Mouse (Mus musculus) lung, embryonic 14.5 days (tissue): ENCODE results near the gene Nmnat2. TPM values are rescaled to one million over a fixed set of nuclear protein-coding genes. Genes with fewer than 3 reads are reported as not detected.

Source experiments
- ATAC-seq: fragments of 200-750 bp; cut with Nextera tagmentation; 2 replicates; pipeline ENCODE4 v1.8.0; 2017; ENCODE audit warnings: mild to moderate bottlenecking, moderate TSS enrichment, moderate library complexity; ENCODE audit not compliant: insufficient read depth
- DNase-seq: peaks from one replicate; pipeline ENCODE4 v3.0.0-alpha.2; 2015
- H3K27ac ChIP-seq: fragments of 300-500 bp; sonication (generic); 2 replicates; pipeline ENCODE4 v1.5.1; 2014; ENCODE audit warnings: low read depth, mild to moderate bottlenecking, moderate library complexity
- H3K27me3 ChIP-seq: fragments of 300-500 bp; sonication (generic); 2 replicates; pipeline ENCODE4 v1.6.1; 2014; ENCODE audit warnings: low read length, control low read depth; ENCODE audit not compliant: insufficient read depth
- H3K36me3 ChIP-seq: fragments of 300-500 bp; sonication (generic); 2 replicates; pipeline ENCODE4 v1.6.1; 2014; ENCODE audit warnings: control low read depth; ENCODE audit not compliant: insufficient read depth
- H3K4me1 ChIP-seq: fragments of 300-500 bp; sonication (generic); 2 replicates; pipeline ENCODE4 v1.6.1; 2014; ENCODE audit warnings: antibody characterized with exemption, control low read depth; ENCODE audit not compliant: insufficient read depth
- H3K4me2 ChIP-seq: fragments of 300-500 bp; sonication (generic); 2 replicates; pipeline ENCODE4 v1.6.1; 2014; ENCODE audit warnings: mild to moderate bottlenecking
- H3K4me3 ChIP-seq: fragments of 300-500 bp; sonication (generic); 2 replicates; pipeline ENCODE4 v1.5.1; 2014; ENCODE audit warnings: low read depth, low read length
- H3K9ac ChIP-seq: fragments of 300-500 bp; sonication (generic); 2 replicates; pipeline ENCODE4 v1.6.1; 2014
- H3K9me3 ChIP-seq: fragments of 300-500 bp; sonication (generic); 2 replicates; pipeline ENCODE4 v1.6.1; 2016; ENCODE audit warnings: low read depth, low read length, control low read depth
- CTCF ChIP-seq: IDR thresholded peaks from 2 replicates; pipeline ENCODE4 v1.5.1; 2016; ENCODE audit warnings: antibody characterized with exemption, low read depth
- WGBS: fragments of 180-500 bp; shearing (Covaris S2); extraction: QIAGEN DNeasy Blood & Tissue Kit; methylation state at CpG from one replicate; pipeline ENCODE4 v1.1.7; 2014; 5-methylcytosine and 5-hydroxymethylcytosine counted together
- polyA plus RNA-seq: library from polyadenylated mRNA; unstranded; fragments of >200 nt; fragmentation: Nextera tagmentation; extraction: Ambion mirVana; gene quantifications from 2 replicates; pipeline ENCODE4 v1.2.1, GENCODE M21; 2014

Nmnat2 gene
- polyA plus RNA-seq, 1 experiment from 2014 or later, result 3.6 TPM

- DNase-seq, result peak; percentile 86
- H3K4me3 ChIP-seq, result no peak overlapping the region
- no peaks in the 10 kb centered on the region for H3K4me1 ChIP-seq
- peak; percentile 66 for ATAC-seq
- H3K27ac ChIP-seq, result no peak overlapping the region
- no peaks in the 10 kb centered on the region for H3K9me3 ChIP-seq
- H3K36me3 ChIP-seq, result no peaks in the 10 kb centered on the region; the same call in 1 of the 2 replicates
- no peak overlapping the region for H3K4me2 ChIP-seq
- no peak overlapping the region for H3K9ac ChIP-seq
- 50% methylated on average over 10 of the region's 10 CpGs for WGBS
- no peak for TF ChIP-seq CTCF
- H3K27me3 ChIP-seq, result no peaks in the 10 kb centered on the region
Observed at GRCm38 (mm10) chr1:153153619-153154137, 198.9 kb downstream of the Nmnat2 start.

GRCm38 (mm10) chr1:153155364-153155763, 200.6 kb downstream of the Nmnat2 start:
- H3K36me3 ChIP-seq, result no peaks in the 10 kb centered on the region
- H3K27me3 ChIP-seq, result no peaks in the 10 kb centered on the region
- no peaks in the 10 kb centered on the region for H3K4me1 ChIP-seq
- TF ChIP-seq CTCF, result no peak
- no peak overlapping the region for H3K9ac ChIP-seq
- DNase-seq (no peak), ATAC-seq (no peak)
- no peak overlapping the region for H3K4me2 ChIP-seq
- H3K4me3 ChIP-seq, result no peak overlapping the region
- WGBS, result 58% methylated on average over 8 of the region's 8 CpGs
- no peaks in the 10 kb centered on the region for H3K9me3 ChIP-seq
- no peak overlapping the region for H3K27ac ChIP-seq

- DNase-seq (no peak), ATAC-seq (no peak)
- H3K9ac ChIP-seq, result no peak overlapping the region
- 52% methylated on average over 5 of the region's 5 CpGs for WGBS
- H3K36me3 ChIP-seq, result no peaks in the 10 kb centered on the region
- H3K27me3 ChIP-seq, result no peaks in the 10 kb centered on the region
- no peaks in the 10 kb centered on the region for H3K4me1 ChIP-seq
- no peak overlapping the region for H3K4me2 ChIP-seq
- no peaks in the 10 kb centered on the region for H3K9me3 ChIP-seq
- no peak for TF ChIP-seq CTCF
- H3K27ac ChIP-seq, result no peak overlapping the region
- H3K4me3 ChIP-seq, result no peak overlapping the region
Observed at GRCm38 (mm10) chr1:153157021-153157623, 202.3 kb downstream of the Nmnat2 start.

GRCm38 (mm10) chr1:153159137-153159536, 204.3 kb downstream of the Nmnat2 start:
- WGBS, result 92% methylated on average over 4 of the region's 4 CpGs
- TF ChIP-seq CTCF, result no peak
- Histone ChIP-seq H3K4me3 (no peak overlapping the region), H3K9ac (no peak overlapping the region), H3K9me3 (no peaks in the 10 kb centered on the region), H3K4me2 (no peak overlapping the region), H3K27me3 (no peaks in the 10 kb centered on the region), H3K36me3 (no peaks in the 10 kb centered on the region), H3K4me1 (no peaks in the 10 kb centered on the region), H3K27ac (no peak overlapping the region)
- DNase-seq, result no peak
- ATAC-seq, result no peak

- no peak for DNase-seq
- no peak for ATAC-seq
- H3K4me2 ChIP-seq, result no peak overlapping the region
- H3K4me3 ChIP-seq, result no peak overlapping the region
- TF ChIP-seq CTCF, result no peak
- no peaks in the 10 kb centered on the region for H3K9me3 ChIP-seq
- 0 out of 2 replicates have a peak, but pooled peaks cover 4% of the 10 kb centered on the region for H3K36me3 ChIP-seq
- WGBS, result 46% methylated on average over 3 of the region's 3 CpGs
- H3K4me1 ChIP-seq, result no peaks in the 10 kb centered on the region
- no peak overlapping the region for H3K9ac ChIP-seq
- no peak overlapping the region for H3K27ac ChIP-seq
- no peaks in the 10 kb centered on the region for H3K27me3 ChIP-seq
Observed at GRCm38 (mm10) chr1:153163831-153164230, 209.0 kb downstream of the Nmnat2 start.

GRCm38 (mm10) chr1:153168293-153168692, 213.5 kb downstream of the Nmnat2 start:
- 61% methylated on average over 5 of the region's 5 CpGs for WGBS

More at GRCm38 (mm10) chr1:153168293-153168692, 213.5 kb downstream of the Nmnat2 start:
- DNase-seq (no peak), ATAC-seq (no peak)
- H3K36me3 ChIP-seq, result 0 out of 2 replicates have a peak, but pooled peaks cover 4% of the 10 kb centered on the region
- no peaks in the 10 kb centered on the region for H3K9me3 ChIP-seq
- H3K4me3 ChIP-seq, result no peak overlapping the region
- H3K4me2 ChIP-seq, result no peak overlapping the region
- H3K4me1 ChIP-seq, result peaks cover 15% of the 10 kb centered on the region
- H3K27me3 ChIP-seq, result no peaks in the 10 kb centered on the region
- no peak overlapping the region for H3K27ac ChIP-seq
- TF ChIP-seq CTCF, result no peak
- no peak overlapping the region for H3K9ac ChIP-seq

Other genes starting within 250 kb of the Nmnat2 start
- gene Apobec4, start 204.4 kb upstream of the Nmnat2 start, polyA plus RNA-seq, result 0.16 TPM in 1 of 2 replicates, not detected in the other
- gene Rgl1, start 188.6 kb upstream of the Nmnat2 start, polyA plus RNA-seq, result 46.7 and 54.5 TPM in 2 replicates
- 253 and 271 TPM in 2 replicates for gene Arpc5, start 188.5 kb upstream of the Nmnat2 start, polyA plus RNA-seq
- 4.7 and 5.4 TPM in 2 replicates for gene Ncf2, start 154.8 kb upstream of the Nmnat2 start, polyA plus RNA-seq
- 40.9 and 44.1 TPM in 2 replicates for gene Smg7, start 52.3 kb upstream of the Nmnat2 start, polyA plus RNA-seq
- 55.7 and 55.9 TPM in 2 replicates for gene Lamc2, start 231.5 kb downstream of the Nmnat2 start, polyA plus RNA-seq